Mouse (Mus musculus): ENCODE measurements around the gene Dync2li1.

DNA sequence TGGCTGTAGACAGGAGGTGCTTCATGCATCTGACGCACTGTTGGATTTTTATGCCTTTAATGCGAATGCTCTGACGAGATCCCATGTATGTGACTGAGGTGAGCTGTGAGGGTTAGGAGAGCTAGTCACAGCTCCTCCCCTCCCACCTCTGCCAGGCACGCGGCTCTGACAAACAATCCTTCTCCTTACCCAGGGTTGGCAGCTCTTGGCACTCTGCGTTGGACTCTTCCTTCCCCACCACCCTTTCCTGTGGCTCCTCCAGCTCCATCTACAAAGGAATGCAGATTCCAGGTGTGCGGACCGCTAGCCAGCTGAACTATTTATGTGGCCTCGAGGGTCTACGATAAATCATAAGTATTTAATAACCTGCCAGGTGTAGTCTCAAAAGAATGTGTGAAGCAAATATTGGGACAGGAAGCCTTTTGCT lies 30.3 kb upstream of the Dync2li1 start:
- no peak for TF ChIP-seq SMC3 (IDR thresholded peaks at IDR 0.05; ENCODE audit: low read depth, low read length)
- no peak for TF ChIP-seq CTCF (IDR thresholded peaks at IDR 0.05 in 2 of 3, conservative IDR thresholded peaks at IDR 0.05 in 1 of 3; ENCODE audit: control insufficient read depth in 1 of 3, insufficient read depth in 1 of 3, low read depth in 2 of 3, low read length in 3 of 3, poor library complexity in 1 of 3, severe bottlenecking in 1 of 3)
- TF ChIP-seq MYC (IDR thresholded peaks at IDR 0.05; ENCODE audit: low read depth, low read length): no peak
- TF ChIP-seq ETS1 (IDR thresholded peaks at IDR 0.05; ENCODE audit: low read depth, low read length): no peak
- no peak for TF ChIP-seq GABPA (IDR thresholded peaks at IDR 0.05; ENCODE audit: low read depth, low read length)
- TF ChIP-seq POLR2A (IDR thresholded peaks at IDR 0.05; ENCODE audit: control insufficient read depth in 1 of 2, insufficient read depth in 1 of 2, low read depth in 1 of 2, low read length in 2 of 2, poor library complexity in 1 of 2): no peak

All from MEL (cell line).